Mouse (Mus musculus): ENCODE results near the gene Pdzrn4. TPM values are rescaled to one million over a fixed set of nuclear protein-coding genes. Genes with fewer than 3 reads are reported as not detected.
A peak's percentile ranks its signal among the peaks of the same experiment; 100 is the strongest.

The Pdzrn4 gene
- polyA plus RNA-seq, 1 experiment from 2014 or later: 1.0 TPM

DNA sequence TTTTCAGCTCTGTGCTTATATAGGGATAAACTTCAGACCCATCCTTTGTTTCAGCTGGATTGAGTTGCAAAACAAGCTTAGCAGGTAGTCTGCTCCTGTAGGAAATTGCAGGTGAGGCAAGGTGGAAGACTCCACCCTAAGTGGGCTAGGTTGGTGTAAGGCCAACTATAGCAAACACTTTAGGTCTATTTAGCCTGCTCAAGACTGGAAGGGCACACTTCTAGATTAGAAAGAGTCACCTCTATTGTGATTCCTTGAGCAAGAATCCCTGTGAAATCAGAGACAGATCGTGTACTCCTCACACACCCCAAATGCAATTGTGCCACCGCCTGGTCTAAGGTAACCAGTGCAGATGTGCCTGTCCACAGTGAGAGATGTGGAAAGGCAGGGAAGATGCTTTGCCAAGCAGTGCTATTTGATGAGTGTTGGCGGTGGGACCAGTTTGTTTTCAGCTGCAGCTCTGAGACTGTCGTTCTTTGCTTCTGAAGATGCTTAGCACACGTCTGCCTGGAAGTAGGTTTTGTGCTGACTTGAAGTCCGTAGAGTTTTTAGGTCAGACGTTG is 158.4 kb downstream of the Pdzrn4 start:
- Histone ChIP-seq H3K4me1 (replicated peaks) (peaks cover 5% of the 10 kb centered on the region; the same call in 1 of the 2 replicates), H3K4me2 (no peak overlapping the region), H3K9me3 (no peaks in the 10 kb centered on the region), H3K27me3 (no peaks in the 10 kb centered on the region), H3K4me3 (replicated peaks) (no peak overlapping the region), H3K9ac (replicated peaks) (no peak overlapping the region), H3K36me3 (no peaks in the 10 kb centered on the region), H3K27ac (no peak overlapping the region)
- WGBS: 80% methylated on average over 7 of the region's 7 CpGs
- ATAC-seq (ENCODE audit: insufficient number of reproducible peaks, insufficient read depth, low FRiP score, low TSS enrichment, low read depth): no peak

DNA sequence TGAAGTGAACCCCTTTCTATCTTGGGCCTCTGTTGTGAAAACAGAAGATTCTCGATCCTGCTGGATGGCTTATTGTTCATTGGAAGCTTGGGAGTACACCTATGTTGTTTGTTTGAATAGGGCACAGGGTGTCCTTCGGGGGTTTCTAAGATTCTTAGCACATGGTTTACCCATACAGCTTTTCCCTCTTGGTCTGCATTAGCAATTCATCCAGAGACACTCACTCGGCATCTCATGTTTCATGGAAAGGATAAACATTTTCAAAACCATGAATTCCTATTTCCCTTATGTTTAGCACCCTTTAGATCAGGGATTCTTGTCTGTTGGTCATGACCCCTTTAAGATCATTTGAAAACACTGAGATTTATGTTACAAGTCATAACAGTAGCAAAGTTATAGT is 159.0 kb downstream of the Pdzrn4 start:
- no peak overlapping the region for H3K4me3 ChIP-seq (replicated peaks)
- H3K4me2 ChIP-seq: no peak overlapping the region
- H3K27ac ChIP-seq: no peak overlapping the region
- no peak overlapping the region for H3K9ac ChIP-seq (replicated peaks)
- no peak for ATAC-seq (ENCODE audit: insufficient number of reproducible peaks, insufficient read depth, low FRiP score, low TSS enrichment, low read depth)
- WGBS: 83% methylated on average over 3 of the region's 3 CpGs
- H3K4me1 ChIP-seq (replicated peaks): peaks cover 5% of the 10 kb centered on the region; the same call in 1 of the 2 replicates
- no peaks in the 10 kb centered on the region for H3K36me3 ChIP-seq
- H3K27me3 ChIP-seq: no peaks in the 10 kb centered on the region
- H3K9me3 ChIP-seq: no peaks in the 10 kb centered on the region

DNA sequence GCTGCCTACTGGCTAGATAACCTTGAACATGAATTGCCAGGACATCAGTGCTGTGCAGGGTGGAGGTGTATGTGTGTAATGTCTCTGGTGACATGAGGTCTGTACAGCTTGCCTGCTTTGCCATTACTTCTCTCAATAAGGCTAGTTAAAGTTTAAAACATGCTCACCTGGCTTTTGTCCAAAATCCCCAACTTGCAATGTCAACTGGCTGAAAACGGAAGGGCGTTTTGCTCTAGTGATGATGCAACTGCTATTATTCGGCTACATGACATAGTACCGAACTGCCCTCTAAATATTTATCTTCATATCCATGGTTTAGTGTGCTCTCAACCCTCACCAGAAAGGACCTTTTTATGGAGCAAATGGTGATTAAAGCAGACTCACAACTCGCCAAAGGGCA is 161.9 kb downstream of the Pdzrn4 start:
- H3K9ac ChIP-seq (replicated peaks): no peak overlapping the region
- no peaks in the 10 kb centered on the region for H3K27me3 ChIP-seq
- WGBS: 77% methylated on average over 5 of the region's 5 CpGs
- no peak for ATAC-seq (ENCODE audit: insufficient number of reproducible peaks, insufficient read depth, low FRiP score, low TSS enrichment, low read depth)
- H3K4me3 ChIP-seq (replicated peaks): no peak overlapping the region
- 0 out of 2 replicates have a peak overlapping the region, but pooled peaks have one; percentile 8 for H3K27ac ChIP-seq
- H3K4me2 ChIP-seq: no peak overlapping the region
- H3K36me3 ChIP-seq: no peaks in the 10 kb centered on the region
- no peaks in the 10 kb centered on the region for H3K9me3 ChIP-seq
- peaks cover 13% of the 10 kb centered on the region for H3K4me1 ChIP-seq (replicated peaks)

- no peak for ATAC-seq (ENCODE audit: insufficient number of reproducible peaks, insufficient read depth, low FRiP score, low TSS enrichment, low read depth)
- Histone ChIP-seq H3K27me3 (no peaks in the 10 kb centered on the region), H3K9ac (replicated peaks) (no peak overlapping the region), H3K4me2 (no peak overlapping the region), H3K27ac (no peak overlapping the region), H3K36me3 (no peaks in the 10 kb centered on the region), H3K4me3 (replicated peaks) (no peak overlapping the region), H3K4me1 (replicated peaks) (peaks cover 13% of the 10 kb centered on the region), H3K9me3 (no peaks in the 10 kb centered on the region)
- 41% methylated on average over 6 of the region's 6 CpGs for WGBS
These were observed 165.5 kb downstream of the Pdzrn4 start for GRCm38 (mm10) chr15:92562149-92562548.

DNA sequence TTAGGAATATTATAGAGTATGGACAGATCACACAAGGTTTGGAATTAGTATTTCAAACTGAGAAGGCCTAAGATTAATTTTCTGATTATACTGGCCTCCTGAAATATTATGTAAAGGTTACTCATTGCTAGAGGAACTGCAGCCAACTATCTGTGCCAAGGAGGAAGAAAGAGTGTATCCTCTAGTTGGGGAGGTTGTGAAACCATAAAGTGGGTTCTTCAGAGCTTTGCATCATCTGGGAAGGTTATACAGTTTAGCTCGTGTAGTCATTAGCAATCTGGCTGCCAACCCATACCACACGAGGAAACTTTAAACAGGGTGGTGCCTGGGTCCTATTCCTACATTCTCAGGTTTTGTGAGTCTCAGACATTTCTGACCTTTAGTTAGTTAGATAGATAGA is 166.9 kb downstream of the Pdzrn4 start:
- Histone ChIP-seq H3K4me3 (replicated peaks) (no peak overlapping the region), H3K27me3 (no peaks in the 10 kb centered on the region), H3K4me2 (no peak overlapping the region), H3K27ac (no peak overlapping the region), H3K36me3 (no peaks in the 10 kb centered on the region), H3K4me1 (replicated peaks) (peaks cover 11% of the 10 kb centered on the region), H3K9ac (replicated peaks) (no peak overlapping the region), H3K9me3 (no peaks in the 10 kb centered on the region)
- no peak for ATAC-seq (ENCODE audit: insufficient number of reproducible peaks, insufficient read depth, low FRiP score, low TSS enrichment, low read depth)
- WGBS: 65% methylated on average over 2 of the region's 2 CpGs

DNA sequence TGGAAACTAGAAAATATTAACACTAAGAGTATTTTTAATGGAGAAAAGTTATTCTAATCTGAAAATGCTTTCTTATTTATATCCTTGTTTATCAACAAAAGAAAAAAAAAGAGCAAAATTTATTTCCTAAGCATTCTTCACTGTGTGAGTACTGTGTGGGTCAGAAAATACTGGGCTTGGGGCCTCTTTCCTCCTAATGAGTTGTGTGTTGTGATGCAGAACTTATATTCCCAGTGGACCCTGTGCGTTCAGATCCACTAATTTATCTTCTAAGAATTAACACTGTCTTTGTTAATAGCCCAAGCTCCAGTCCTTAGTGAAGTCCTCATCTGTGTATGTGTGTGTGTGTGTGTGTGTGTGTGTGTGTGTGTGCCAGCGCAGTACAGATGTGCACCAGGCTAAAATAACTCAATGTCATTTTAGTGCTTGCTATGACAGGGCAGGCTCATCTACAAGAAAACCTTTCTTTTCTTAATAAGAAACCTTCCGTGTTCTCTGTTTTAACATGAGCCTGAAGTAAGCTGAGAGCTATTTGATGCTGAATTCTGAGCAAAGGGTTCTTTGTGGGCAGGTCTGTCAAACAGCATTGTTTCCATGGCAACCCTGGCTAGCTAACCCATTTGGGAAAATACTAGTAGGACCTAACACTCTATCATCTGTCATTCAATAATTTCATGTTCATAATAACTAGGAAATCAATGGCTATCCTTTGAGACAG is 174.0 kb downstream of the Pdzrn4 start:
- Histone ChIP-seq H3K4me3 (replicated peaks) (no peak overlapping the region), H3K27me3 (no peaks in the 10 kb centered on the region), H3K9ac (replicated peaks) (no peak overlapping the region), H3K27ac (no peak overlapping the region), H3K4me1 (replicated peaks) (no peaks in the 10 kb centered on the region), H3K36me3 (no peaks in the 10 kb centered on the region), H3K4me2 (no peak overlapping the region), H3K9me3 (no peaks in the 10 kb centered on the region)
- no peak for ATAC-seq (ENCODE audit: insufficient number of reproducible peaks, insufficient read depth, low FRiP score, low TSS enrichment, low read depth)
- 79% methylated on average over 3 of the region's 3 CpGs for WGBS

DNA sequence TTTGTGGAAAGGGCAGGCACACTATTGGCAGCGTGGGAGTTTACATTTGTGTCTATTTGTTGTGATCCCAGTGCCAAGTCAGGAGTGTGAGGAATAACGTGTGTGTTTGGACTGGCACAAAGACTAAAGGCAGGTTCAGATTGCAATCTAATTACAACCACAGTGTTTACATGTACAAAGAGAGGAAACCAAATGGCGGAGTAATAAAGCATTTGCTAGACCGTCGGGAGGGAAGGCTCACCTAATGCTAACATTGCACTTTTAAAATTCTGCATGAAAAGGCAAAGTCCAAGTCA is 174.5 kb downstream of the Pdzrn4 start:
- Histone ChIP-seq H3K9me3 (no peaks in the 10 kb centered on the region), H3K27me3 (no peaks in the 10 kb centered on the region), H3K27ac (no peak overlapping the region), H3K4me2 (no peak overlapping the region), H3K4me3 (replicated peaks) (no peak overlapping the region), H3K36me3 (no peaks in the 10 kb centered on the region), H3K4me1 (replicated peaks) (no peaks in the 10 kb centered on the region), H3K9ac (replicated peaks) (no peak overlapping the region)
- WGBS: 45% methylated on average over 5 of the region's 5 CpGs
- ATAC-seq (ENCODE audit: insufficient number of reproducible peaks, insufficient read depth, low FRiP score, low TSS enrichment, low read depth): no peak

GRCm38 (mm10) chr15:92577476-92577875 is 180.8 kb downstream of the Pdzrn4 start:
- peaks cover 3% of the 10 kb centered on the region; the same call in 1 of the 2 replicates for H3K27me3 ChIP-seq
- ATAC-seq (ENCODE audit: insufficient number of reproducible peaks, insufficient read depth, low FRiP score, low TSS enrichment, low read depth): no peak

GRCm38 (mm10) chr15:92580217-92580616 is 183.5 kb downstream of the Pdzrn4 start:
- no peak overlapping the region for H3K4me2 ChIP-seq
- H3K9ac ChIP-seq (replicated peaks): no peak overlapping the region
- 42% methylated on average over 3 of the region's 3 CpGs for WGBS
- no peak overlapping the region for H3K27ac ChIP-seq
- no peak for ATAC-seq (ENCODE audit: insufficient number of reproducible peaks, insufficient read depth, low FRiP score, low TSS enrichment, low read depth)
- H3K27me3 ChIP-seq: peaks cover 3% of the 10 kb centered on the region; the same call in 1 of the 2 replicates
- no peaks in the 10 kb centered on the region for H3K36me3 ChIP-seq
- peaks cover 11% of the 10 kb centered on the region for H3K4me1 ChIP-seq (replicated peaks)
- H3K4me3 ChIP-seq (replicated peaks): no peak overlapping the region
- no peaks in the 10 kb centered on the region for H3K9me3 ChIP-seq

More at GRCm38 (mm10) chr15:92577476-92577875, 180.8 kb downstream of the Pdzrn4 start:
- Histone ChIP-seq H3K4me1 (replicated peaks) (peaks cover 11% of the 10 kb centered on the region), H3K27ac (no peak overlapping the region), H3K9ac (replicated peaks) (no peak overlapping the region), H3K4me2 (no peak overlapping the region), H3K4me3 (replicated peaks) (no peak overlapping the region), H3K36me3 (no peaks in the 10 kb centered on the region), H3K9me3 (no peaks in the 10 kb centered on the region)
- WGBS: 72% methylated on average over 11 of the region's 11 CpGs

DNA sequence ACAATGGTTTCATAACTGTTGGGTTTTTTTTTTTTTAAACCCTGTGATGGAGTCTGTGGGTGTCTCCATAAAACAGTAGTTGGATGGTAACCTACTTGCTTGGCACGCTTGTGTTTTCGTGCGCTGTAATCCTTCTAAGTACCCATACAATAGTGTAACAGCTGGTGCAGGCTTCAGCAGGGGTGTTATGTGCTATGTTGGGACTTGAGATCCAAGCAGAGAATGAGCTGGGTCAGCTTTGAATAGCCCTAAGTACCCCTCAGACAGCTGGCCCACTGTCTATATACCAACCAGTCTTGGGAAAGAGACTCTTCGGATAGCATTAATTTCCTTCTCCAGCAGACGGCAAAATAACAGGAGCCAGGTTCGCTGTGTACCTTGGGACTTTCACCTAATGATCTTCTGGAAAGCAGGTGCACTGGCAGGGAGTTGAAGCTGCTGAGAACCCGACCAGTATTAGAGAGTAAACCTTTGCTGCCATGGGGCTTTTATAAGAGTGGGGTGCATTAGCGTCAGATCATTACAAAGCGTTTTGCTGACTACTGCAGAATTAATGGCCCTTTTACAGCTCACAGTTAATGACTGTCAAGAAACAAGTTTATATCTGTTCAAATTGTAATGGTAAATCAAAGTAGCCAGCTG is 184.2 kb downstream of the Pdzrn4 start:
- ATAC-seq (ENCODE audit: insufficient number of reproducible peaks, insufficient read depth, low FRiP score, low TSS enrichment, low read depth): peak; percentile 56; the same call in 1 of the 2 replicates

DNA sequence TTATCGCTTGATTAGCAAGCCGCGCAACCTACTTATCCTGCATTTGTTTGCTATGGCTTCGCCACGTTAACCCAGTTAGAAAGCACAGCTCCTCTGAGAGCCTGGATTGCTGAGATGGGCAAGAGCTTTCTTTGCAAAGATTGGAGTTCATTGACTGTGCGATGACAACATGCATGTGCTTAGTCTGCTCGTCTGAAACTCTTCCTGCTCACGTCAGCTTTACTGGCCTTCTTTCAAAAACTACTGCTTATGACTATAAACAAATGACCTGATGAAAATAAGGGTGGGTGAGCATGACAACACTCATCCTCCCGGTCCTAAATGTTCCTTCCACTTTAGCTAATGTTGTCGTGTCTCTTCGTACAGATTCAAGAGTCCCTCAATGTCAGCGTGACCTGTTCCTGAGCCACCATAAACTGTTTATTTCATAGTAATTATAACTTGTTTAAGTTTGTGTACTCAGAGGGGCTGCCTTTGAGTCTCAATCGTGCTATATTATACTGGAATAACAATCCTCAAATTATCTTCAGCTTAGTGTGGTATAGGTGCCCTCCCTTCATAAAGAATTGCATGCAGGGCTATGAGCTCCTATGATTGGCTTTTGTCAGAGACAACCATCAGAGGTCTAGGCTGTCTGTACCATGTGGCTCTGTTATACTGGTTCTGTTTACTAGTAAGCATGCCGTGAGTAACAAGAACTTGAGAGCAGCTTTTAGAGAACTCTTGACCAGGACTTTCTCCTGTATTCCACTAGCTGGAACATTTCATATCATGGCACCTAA is 187.9 kb downstream of the Pdzrn4 start:
- no peak overlapping the region for H3K27ac ChIP-seq
- no peaks in the 10 kb centered on the region for H3K36me3 ChIP-seq
- peaks cover 3% of the 10 kb centered on the region; the same call in 1 of the 2 replicates for H3K27me3 ChIP-seq
- no peak overlapping the region for H3K4me3 ChIP-seq (replicated peaks)
- H3K9ac ChIP-seq (replicated peaks): no peak overlapping the region
- peaks cover 11% of the 10 kb centered on the region for H3K4me1 ChIP-seq (replicated peaks)
- no peak for ATAC-seq (ENCODE audit: insufficient number of reproducible peaks, insufficient read depth, low FRiP score, low TSS enrichment, low read depth)
- H3K9me3 ChIP-seq: no peaks in the 10 kb centered on the region
- no peak overlapping the region for H3K4me2 ChIP-seq
- 89% methylated on average over 14 of the region's 14 CpGs for WGBS

More for the DNA sequence above, 184.2 kb downstream of the Pdzrn4 start:
- no peak overlapping the region for H3K4me3 ChIP-seq (replicated peaks)
- H3K9me3 ChIP-seq: no peaks in the 10 kb centered on the region
- H3K4me2 ChIP-seq: peak overlapping the region; percentile 4; the same call in 1 of the 2 replicates
- WGBS: 41% methylated on average over 9 of the region's 9 CpGs
- H3K9ac ChIP-seq (replicated peaks): no peak overlapping the region
- no peak overlapping the region for H3K27ac ChIP-seq
- H3K4me1 ChIP-seq (replicated peaks): peaks cover 11% of the 10 kb centered on the region
- peaks cover 3% of the 10 kb centered on the region; the same call in 1 of the 2 replicates for H3K27me3 ChIP-seq
- no peaks in the 10 kb centered on the region for H3K36me3 ChIP-seq
